Mouse (Mus musculus) left cerebral cortex, postnatal 36 days (tissue): Measurements from ENCODE around the gene Nap1l1. TPM values are rescaled to one million over a fixed set of nuclear protein-coding genes. Genes with fewer than 3 reads are reported as not detected.
"Not testable (repeated sequence)": the region's sequence is repeated elsewhere in the genome, so short reads cannot be mapped to it uniquely, and the experiment has no call there.

Experiments used
- DNase-seq, 2 experiments: peaks; one replicate each; pipeline ENCODE4 v3.0.0; 2021 to 2022; ENCODE audit warnings: low spot score in 2 of 2, mixed read lengths in 1 of 2
- intact Hi-C: fragments of 180-260 bp; cut with DNase I; formaldehyde crosslinking; loops from one replicate; pipeline ENCODE4 v1.15.1; 2025
- total RNA-seq, 2 experiments: library from RNA; stranded (reverse); gene quantifications; 2 replicates each; pipeline ENCODE4 v1.2.3; 2021

The Nap1l1 gene
- total RNA-seq, 2 experiments from 2014 or later: 210 to 235 TPM

- no peak for DNase-seq
- intact Hi-C loops: no loop called here
Observed at GRCm38 (mm10) chr10:111476301-111476700, 3.3 kb downstream of the Nap1l1 start.

DNA sequence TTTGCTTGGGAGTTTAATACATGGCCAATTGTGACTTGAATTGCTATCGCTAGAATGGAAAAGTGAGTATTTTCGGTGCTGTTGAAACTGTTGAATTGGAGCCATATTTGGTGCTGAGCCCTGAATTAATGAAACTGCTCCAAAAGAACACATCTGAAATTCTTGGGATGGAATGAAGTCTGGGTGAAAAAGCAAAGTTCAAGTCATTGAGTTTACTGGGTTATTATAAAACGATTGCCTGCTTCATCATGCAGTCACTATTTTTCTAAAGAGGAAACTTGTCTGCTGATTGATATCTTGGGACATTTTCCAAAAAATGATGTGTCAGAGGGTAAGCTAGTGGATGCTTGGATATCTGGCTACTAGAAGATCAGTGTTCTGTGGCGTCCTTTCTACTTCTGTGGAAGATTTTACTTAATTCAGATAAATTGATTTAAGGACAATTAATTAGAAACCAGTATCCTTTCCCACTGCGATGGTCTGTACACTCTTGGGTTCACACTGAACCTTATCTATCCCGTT lies 4.0 kb downstream of the Nap1l1 start:
- DNase-seq: no peak
- intact Hi-C loops: no loop called here

DNA sequence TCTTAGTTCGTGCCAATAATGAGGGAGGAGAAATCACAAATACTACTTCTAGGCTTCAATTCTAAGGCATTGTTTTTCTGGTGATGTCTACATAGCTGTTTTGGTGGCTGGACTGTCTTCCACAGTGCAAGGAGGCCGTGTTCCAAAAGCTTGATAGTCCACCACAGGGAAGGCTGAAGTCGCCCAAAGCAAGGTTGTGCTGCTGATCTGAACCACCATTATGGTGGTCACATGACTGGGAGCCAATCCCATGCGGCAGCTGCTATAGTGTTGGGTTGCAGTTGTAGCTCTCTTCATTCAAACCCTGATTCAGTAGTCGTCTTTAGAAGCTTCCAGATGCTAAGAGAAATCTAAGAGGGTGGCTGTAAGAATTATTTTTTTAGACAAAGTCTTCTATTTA lies 6.6 kb downstream of the Nap1l1 start:
- DNase-seq: no peak
- intact Hi-C loops: no loop called here

- no peak for DNase-seq
- intact Hi-C loops: no loop called here
Observed at GRCm38 (mm10) chr10:111482654-111483053, 9.6 kb downstream of the Nap1l1 start.

GRCm38 (mm10) chr10:111484079-111484478 lies 11.1 kb downstream of the Nap1l1 start:
- DNase-seq: no peak
- intact Hi-C loops: no loop called here

GRCm38 (mm10) chr10:111488793-111489192 lies 15.8 kb downstream of the Nap1l1 start:
- no peak for DNase-seq
- intact Hi-C loops: loop anchor here (5.0 kb wide), 1 partner anchor 191 kb away; the partner anchor contains the start of gene Bbs10

- DNase-seq, intact Hi-C loops: not testable (repeated sequence)
Observed at GRCm38 (mm10) chr10:111490079-111490478, 17.1 kb downstream of the Nap1l1 start.

GRCm38 (mm10) chr10:111495888-111496287 lies 22.9 kb downstream of the Nap1l1 start:
- DNase-seq: no peak
- intact Hi-C loops: no loop called here

DNA sequence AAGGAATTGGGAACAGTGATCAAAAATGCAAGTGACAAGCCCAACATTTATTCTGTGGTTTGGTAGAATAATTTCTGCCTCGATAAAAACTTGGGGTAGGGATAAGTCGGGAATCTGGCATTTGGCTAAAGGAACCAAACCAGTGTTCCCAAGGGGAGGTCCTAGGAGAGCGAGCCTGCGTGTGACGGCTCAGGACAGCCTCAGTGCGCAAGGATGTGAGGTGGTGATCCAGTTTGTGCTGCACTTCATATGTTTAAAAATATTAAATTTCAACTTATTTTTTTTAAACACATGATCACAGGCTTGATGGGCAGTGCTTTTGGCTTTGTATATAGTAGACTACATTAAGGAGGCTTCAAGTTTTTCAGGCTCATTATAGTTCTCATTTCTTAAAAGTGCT lies 26.9 kb downstream of the Nap1l1 start:
- DNase-seq: no peak
- intact Hi-C loops: no loop called here

DNA sequence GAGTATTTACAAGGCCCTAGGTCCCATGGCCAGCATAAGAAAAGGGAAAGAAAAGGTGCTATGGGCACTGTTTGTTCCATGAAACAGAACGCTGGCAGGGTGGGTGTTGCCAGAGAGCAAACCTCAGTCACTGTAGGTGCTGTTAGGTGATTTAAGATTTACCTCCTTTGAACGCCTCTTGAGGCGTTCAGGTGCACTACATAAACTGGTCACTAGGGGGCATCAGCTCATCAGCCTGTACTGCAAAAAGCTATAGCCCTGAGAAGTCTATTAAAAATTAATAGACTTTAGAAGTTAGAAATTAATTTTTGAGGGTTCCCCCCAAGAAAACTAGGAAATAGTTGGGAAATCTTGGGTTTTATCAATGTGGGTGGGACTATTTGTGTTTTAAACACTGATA lies 30.0 kb downstream of the Nap1l1 start:
- peak; percentile 70 to 77 for DNase-seq
- intact Hi-C loops: loop anchor here (1.0 kb wide), 1 partner anchor 421 kb away; no protein-coding TSS in a partner anchor

- no peak for DNase-seq
- intact Hi-C loops: loop anchor here (1.0 kb wide), 1 partner anchor 421 kb away; no protein-coding TSS in a partner anchor
Observed at GRCm38 (mm10) chr10:111503716-111504115, 30.7 kb downstream of the Nap1l1 start.

DNA sequence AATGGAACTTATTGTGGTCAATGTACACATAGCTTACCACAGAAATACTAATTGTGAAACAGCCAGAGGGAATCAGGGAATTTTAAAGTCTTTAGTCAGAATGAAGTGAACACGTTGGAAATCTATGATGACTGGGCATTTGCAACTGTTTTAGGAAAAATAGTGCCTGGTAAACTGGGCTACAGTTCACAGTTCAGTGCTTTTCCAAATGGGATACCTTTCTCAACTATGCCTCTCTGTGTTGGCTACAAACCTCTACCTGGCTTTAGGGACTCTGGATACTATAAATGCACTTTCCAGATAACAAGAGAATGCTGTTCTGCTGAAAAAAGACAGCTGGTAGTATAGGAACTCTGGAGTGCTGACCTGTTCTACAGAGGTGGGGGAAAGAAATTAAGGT lies 31.6 kb downstream of the Nap1l1 start:
- intact Hi-C loops: loop anchor here (5.0 kb wide), 1 partner anchor 193 kb away; no protein-coding TSS in a partner anchor

GRCm38 (mm10) chr10:111505406-111505805 lies 32.4 kb downstream of the Nap1l1 start:
- no peak for DNase-seq
- intact Hi-C loops: loop anchor here (5.0 kb wide), 1 partner anchor 192 kb away; no protein-coding TSS in a partner anchor

More for the DNA sequence above, 31.6 kb downstream of the Nap1l1 start:
- DNase-seq: no peak

- intact Hi-C loops: loop anchor here (1.0 to 5.0 kb wide), 3 partner anchors 191 to 451 kb away; no protein-coding TSS in a partner anchor
- DNase-seq: peak; percentile 93
Observed at GRCm38 (mm10) chr10:111506101-111506925, 33.3 kb downstream of the Nap1l1 start, which contains the start of gene Phlda1. Phlda1 (plus strand) TSS chr10:111506286.

GRCm38 (mm10) chr10:111506926-111507459 lies 34.0 kb downstream of the Nap1l1 start:
- intact Hi-C loops: loop anchor here (1.0 to 5.0 kb wide), 3 partner anchors 190 to 450 kb away; no protein-coding TSS in a partner anchor
- DNase-seq: peak in 1 of 2 experiments; percentile 63

- peak; percentile 64 to 65 for DNase-seq
Observed at GRCm38 (mm10) chr10:111507460-111508211, 34.6 kb downstream of the Nap1l1 start.

GRCm38 (mm10) chr10:111508324-111509080 lies 35.5 kb downstream of the Nap1l1 start:
- intact Hi-C loops: loop anchor here (5.0 kb wide), 1 partner anchor 189 kb away; no protein-coding TSS in a partner anchor

More at GRCm38 (mm10) chr10:111507460-111508211, 34.6 kb downstream of the Nap1l1 start:
- intact Hi-C loops: loop anchor here (5.0 kb wide), 1 partner anchor 190 kb away; no protein-coding TSS in a partner anchor

DNA sequence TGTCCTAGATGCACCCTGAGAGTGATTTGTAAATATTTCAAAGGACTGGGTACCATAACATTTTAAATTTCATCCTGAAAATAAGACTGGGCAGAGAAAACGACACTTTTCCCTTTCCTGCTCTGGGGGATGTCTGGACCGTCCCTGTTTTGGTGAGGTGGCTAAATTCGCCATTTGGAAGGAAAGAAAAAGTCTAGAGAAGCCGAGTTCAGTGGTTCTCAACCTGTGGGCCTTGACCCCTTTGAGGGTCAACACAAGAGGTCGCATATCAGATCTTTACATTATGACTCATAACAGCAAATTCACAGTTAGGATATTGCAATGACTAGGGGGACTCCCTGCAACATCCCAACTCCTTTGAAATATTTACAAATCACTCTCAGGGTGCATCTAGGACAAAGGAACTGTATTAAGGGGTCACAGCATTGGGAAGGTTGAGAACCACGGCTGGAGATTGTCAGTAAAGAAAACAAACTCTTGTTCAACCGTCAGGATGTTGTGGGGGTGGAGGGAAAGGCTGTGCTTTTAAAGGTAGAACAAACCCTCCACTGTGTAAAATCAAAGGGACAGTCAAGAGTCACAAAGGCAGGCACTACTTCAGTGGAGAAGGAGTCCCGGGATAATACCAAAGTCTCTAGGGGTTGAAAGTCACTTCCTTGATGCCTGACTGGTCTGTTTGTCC lies 36.2 kb downstream of the Nap1l1 start:
- intact Hi-C loops: loop anchor here (5.0 kb wide), 1 partner anchor 188 kb away; no protein-coding TSS in a partner anchor
- DNase-seq: no peak

More at GRCm38 (mm10) chr10:111508324-111509080, 35.5 kb downstream of the Nap1l1 start:
- DNase-seq: no peak
